Mouse (Mus musculus) stomach, embryonic 14.5 days (tissue): Measurements from ENCODE around the gene Slc15a4. TPM values are rescaled to one million over a fixed set of nuclear protein-coding genes. Genes with fewer than 3 reads are reported as not detected.

Source experiments
- ATAC-seq: fragments of 200-750 bp; cut with Nextera tagmentation; 2 replicates; pipeline ENCODE4 v1.8.0; 2017; ENCODE audit warnings: low read depth, moderate TSS enrichment; ENCODE audit not compliant: insufficient number of reproducible peaks, insufficient read depth, low FRiP score
- H3K27ac ChIP-seq: fragments of 300-500 bp; sonication (generic); 2 replicates; pipeline ENCODE4 v1.5.1; 2014; ENCODE audit warnings: mild to moderate bottlenecking, low read length, moderate library complexity, mixed read lengths
- H3K27me3 ChIP-seq: fragments of 300-500 bp; sonication (generic); 2 replicates; pipeline ENCODE4 v1.6.1; 2014; ENCODE audit warnings: low read length, control low read depth, mixed read lengths; ENCODE audit not compliant: control insufficient read depth, insufficient read depth
- H3K36me3 ChIP-seq: fragments of 300-500 bp; sonication (generic); 2 replicates; pipeline ENCODE4 v1.6.1; 2014; ENCODE audit warnings: mild to moderate bottlenecking, control low read depth, low read length, moderate library complexity, mixed read lengths; ENCODE audit not compliant: control insufficient read depth, insufficient read depth
- H3K4me1 ChIP-seq: fragments of 300-500 bp; sonication (generic); 2 replicates; pipeline ENCODE4 v1.6.1; 2014; ENCODE audit warnings: low read length, control low read depth, mixed read lengths; ENCODE audit not compliant: control insufficient read depth, insufficient read depth
- H3K4me2 ChIP-seq: fragments of 300-500 bp; sonication (generic); replicated peaks from 2 replicates; pipeline ENCODE4 v1.6.1; 2014; ENCODE audit warnings: low read depth, low read length, control low read depth
- H3K4me3 ChIP-seq: fragments of 300-500 bp; sonication (generic); 2 replicates; pipeline ENCODE4 v1.5.1; 2014; ENCODE audit warnings: low read depth, low read length, control low read depth
- H3K9ac ChIP-seq: fragments of 300-500 bp; sonication (generic); replicated peaks from 2 replicates; pipeline ENCODE4 v1.6.1; 2014; ENCODE audit warnings: low read depth, mild to moderate bottlenecking, control low read depth, low read length, moderate library complexity, mixed read lengths
- H3K9me3 ChIP-seq: fragments of 300-500 bp; sonication (generic); 2 replicates; pipeline ENCODE4 v1.6.1; 2016; ENCODE audit warnings: low read depth, low read length, control low read depth; ENCODE audit not compliant: control insufficient read depth
- WGBS: fragments of 180-500 bp; shearing (Covaris S2); extraction: QIAGEN DNeasy Blood & Tissue Kit; methylation state at CpG from one replicate; pipeline ENCODE4 v1.1.7; 2014; 5-methylcytosine and 5-hydroxymethylcytosine counted together
- polyA plus RNA-seq: library from polyadenylated mRNA; unstranded; fragments of >200 nt; fragmentation: Nextera tagmentation; extraction: Ambion mirVana; gene quantifications from 2 replicates; pipeline ENCODE4 v1.2.1, GENCODE M21; 2014

Slc15a4 gene
- polyA plus RNA-seq, 1 experiment from 2014 or later: 17.9 TPM

GRCm38 (mm10) chr5:127602996-127603395, 29.7 kb downstream of the Slc15a4 start:
- H3K27ac ChIP-seq: no peak overlapping the region
- ATAC-seq: no peak
- H3K4me2 ChIP-seq: no peak overlapping the region
- no peak overlapping the region for H3K4me3 ChIP-seq
- H3K27me3 ChIP-seq: no peaks in the 10 kb centered on the region
- no peak overlapping the region for H3K9ac ChIP-seq
- H3K4me1 ChIP-seq: no peaks in the 10 kb centered on the region
- no peaks in the 10 kb centered on the region for H3K9me3 ChIP-seq
- WGBS: 90% methylated on average over 5 of the region's 5 CpGs
- peaks cover 69% of the 10 kb centered on the region for H3K36me3 ChIP-seq

- no peak for ATAC-seq
- Histone ChIP-seq H3K9ac (no peak overlapping the region), H3K27ac (no peak overlapping the region), H3K4me2 (no peak overlapping the region), H3K4me3 (no peak overlapping the region), H3K36me3 (peaks cover 62% of the 10 kb centered on the region), H3K27me3 (no peaks in the 10 kb centered on the region), H3K9me3 (no peaks in the 10 kb centered on the region), H3K4me1 (no peaks in the 10 kb centered on the region)
- WGBS: 93% methylated on average over 7 of the region's 7 CpGs
Measured at GRCm38 (mm10) chr5:127596862-127597261, 35.8 kb downstream of the Slc15a4 start.

GRCm38 (mm10) chr5:127595676-127596075, 37.0 kb downstream of the Slc15a4 start:
- peaks cover 56% of the 10 kb centered on the region for H3K36me3 ChIP-seq
- no peak overlapping the region for H3K9ac ChIP-seq
- H3K4me1 ChIP-seq: no peaks in the 10 kb centered on the region
- H3K9me3 ChIP-seq: no peaks in the 10 kb centered on the region
- H3K4me3 ChIP-seq: no peak overlapping the region
- WGBS: 93% methylated on average over 3 of the region's 3 CpGs
- no peaks in the 10 kb centered on the region for H3K27me3 ChIP-seq
- H3K27ac ChIP-seq: no peak overlapping the region
- ATAC-seq: no peak
- no peak overlapping the region for H3K4me2 ChIP-seq

GRCm38 (mm10) chr5:127592854-127593253, 39.8 kb downstream of the Slc15a4 start:
- H3K27ac ChIP-seq: no peak overlapping the region
- H3K9me3 ChIP-seq: no peaks in the 10 kb centered on the region
- ATAC-seq: no peak
- no peaks in the 10 kb centered on the region for H3K4me1 ChIP-seq
- H3K36me3 ChIP-seq: peaks cover 38% of the 10 kb centered on the region
- no peaks in the 10 kb centered on the region for H3K27me3 ChIP-seq
- 81% methylated on average over 6 of the region's 6 CpGs for WGBS
- no peak overlapping the region for H3K4me2 ChIP-seq
- no peak overlapping the region for H3K4me3 ChIP-seq
- no peak overlapping the region for H3K9ac ChIP-seq

GRCm38 (mm10) chr5:127592406-127592805, 40.3 kb downstream of the Slc15a4 start:
- Histone ChIP-seq H3K4me1 (no peaks in the 10 kb centered on the region), H3K4me2 (no peak overlapping the region), H3K9ac (no peak overlapping the region), H3K27me3 (no peaks in the 10 kb centered on the region), H3K27ac (no peak overlapping the region), H3K4me3 (no peak overlapping the region), H3K9me3 (no peaks in the 10 kb centered on the region), H3K36me3 (peaks cover 33% of the 10 kb centered on the region)
- no peak for ATAC-seq
- WGBS: 67% methylated on average over 5 of the region's 5 CpGs

- ATAC-seq: no peak
- Histone ChIP-seq H3K4me2 (no peak overlapping the region), H3K27ac (no peak overlapping the region), H3K4me3 (no peak overlapping the region), H3K27me3 (no peaks in the 10 kb centered on the region), H3K9ac (no peak overlapping the region), H3K4me1 (no peaks in the 10 kb centered on the region), H3K36me3 (no peaks in the 10 kb centered on the region; the same call in 1 of the 2 replicates), H3K9me3 (no peaks in the 10 kb centered on the region)
- 71% methylated on average over 6 of the region's 6 CpGs for WGBS
Measured at GRCm38 (mm10) chr5:127587854-127588253, 44.8 kb downstream of the Slc15a4 start.

GRCm38 (mm10) chr5:127583658-127584057, 49.0 kb downstream of the Slc15a4 start:
- Histone ChIP-seq H3K4me3 (no peak overlapping the region), H3K27ac (no peak overlapping the region), H3K9me3 (no peaks in the 10 kb centered on the region), H3K9ac (no peak overlapping the region), H3K4me2 (no peak overlapping the region), H3K36me3 (no peaks in the 10 kb centered on the region), H3K4me1 (no peaks in the 10 kb centered on the region), H3K27me3 (no peaks in the 10 kb centered on the region)
- ATAC-seq: no peak
- WGBS: 88% methylated on average over 8 of the region's 8 CpGs

- H3K9me3 ChIP-seq: no peaks in the 10 kb centered on the region
- WGBS: 50% methylated on average over 8 of the region's 8 CpGs
- H3K27me3 ChIP-seq: no peaks in the 10 kb centered on the region
- no peaks in the 10 kb centered on the region for H3K4me1 ChIP-seq
- ATAC-seq: no peak
- H3K9ac ChIP-seq: no peak overlapping the region
- no peak overlapping the region for H3K4me3 ChIP-seq
- H3K36me3 ChIP-seq: no peaks in the 10 kb centered on the region
- H3K27ac ChIP-seq: no peak overlapping the region
- H3K4me2 ChIP-seq: no peak overlapping the region
Measured at GRCm38 (mm10) chr5:127577419-127577818, 55.3 kb downstream of the Slc15a4 start.

GRCm38 (mm10) chr5:127567165-127567741, 65.4 kb downstream of the Slc15a4 start:
- Histone ChIP-seq H3K36me3 (no peaks in the 10 kb centered on the region), H3K27me3 (no peaks in the 10 kb centered on the region), H3K9me3 (no peaks in the 10 kb centered on the region), H3K4me2 (no peak overlapping the region), H3K9ac (no peak overlapping the region), H3K4me1 (no peaks in the 10 kb centered on the region), H3K4me3 (no peak overlapping the region), H3K27ac (no peak overlapping the region)
- WGBS: 82% methylated on average over 6 of the region's 6 CpGs
- ATAC-seq: no peak
